Mouse (Mus musculus) forebrain, embryonic 16.5 days (tissue): ENCODE measurements around the gene Ncoa3. TPM values are rescaled to one million over a fixed set of nuclear protein-coding genes. Genes with fewer than 3 reads are reported as not detected.

Experiments
- ATAC-seq: fragments of 200-750 bp; cut with Nextera tagmentation; 2 replicates; pipeline ENCODE4 v1.8.0; 2017; ENCODE audit warnings: mild to moderate bottlenecking, moderate library complexity
- H3K27ac ChIP-seq: fragments of 300-500 bp; sonication (generic); 2 replicates; pipeline ENCODE4 v1.5.1; 2014; ENCODE audit warnings: low read length, control low read depth
- H3K27me3 ChIP-seq: fragments of 300-500 bp; sonication (generic); replicated peaks from 2 replicates; pipeline ENCODE4 v1.6.1; 2014; ENCODE audit warnings: low read length; ENCODE audit not compliant: control insufficient read depth, insufficient read depth
- H3K36me3 ChIP-seq: fragments of 300-500 bp; sonication (generic); 2 replicates; pipeline ENCODE4 v1.6.1; 2014; ENCODE audit not compliant: control insufficient read depth, insufficient read depth
- H3K4me1 ChIP-seq: fragments of 300-500 bp; sonication (generic); replicated peaks from 2 replicates; pipeline ENCODE4 v1.6.1; 2014; ENCODE audit warnings: low read length; ENCODE audit not compliant: control insufficient read depth, insufficient read depth
- H3K4me2 ChIP-seq: fragments of 300-500 bp; sonication (generic); 2 replicates; pipeline ENCODE4 v1.6.1; 2014; ENCODE audit warnings: mild to moderate bottlenecking, low read length, control low read depth
- H3K4me3 ChIP-seq: fragments of 300-500 bp; sonication (generic); replicated peaks from 2 replicates; pipeline ENCODE4 v1.5.1; 2014; ENCODE audit warnings: mild to moderate bottlenecking, low read length, control low read depth
- H3K9ac ChIP-seq: fragments of 300-500 bp; sonication (generic); replicated peaks from 2 replicates; pipeline ENCODE4 v1.6.1; 2014; ENCODE audit warnings: low read depth, low read length, control low read depth
- H3K9me3 ChIP-seq: fragments of 300-500 bp; sonication (generic); 2 replicates; pipeline ENCODE4 v1.6.1; 2016; ENCODE audit warnings: low read length; ENCODE audit not compliant: control insufficient read depth
- WGBS: fragments of 180-500 bp; shearing (Covaris S2); extraction: QIAGEN DNeasy Blood & Tissue Kit; methylation state at CpG from one replicate; pipeline ENCODE4 v1.1.7; 2014; 5-methylcytosine and 5-hydroxymethylcytosine counted together
- polyA plus RNA-seq: library from polyadenylated mRNA; unstranded; fragments of >200 nt; fragmentation: Nextera tagmentation; extraction: Ambion mirVana; gene quantifications from 2 replicates; pipeline ENCODE4 v1.2.1, GENCODE M21; 2015

Gene Ncoa3
- polyA plus RNA-seq, 1 experiment from 2014 or later, result 11.3 TPM

- ATAC-seq, result no peak
Measured at GRCm38 (mm10) chr2:166107911-166108310, 115.5 kb downstream of the Ncoa3 start.

GRCm38 (mm10) chr2:166108326-166108725 is 115.9 kb downstream of the Ncoa3 start:
- H3K9ac ChIP-seq, result no peak overlapping the region
- no peak overlapping the region for H3K4me2 ChIP-seq
- H3K36me3 ChIP-seq, result no peaks in the 10 kb centered on the region
- ATAC-seq, result no peak
- peaks cover 20% of the 10 kb centered on the region; the same call in 1 of the 2 replicates for H3K4me1 ChIP-seq
- H3K27ac ChIP-seq, result no peak overlapping the region
- no peaks in the 10 kb centered on the region for H3K9me3 ChIP-seq
- WGBS, result 23% methylated on average over 4 of the region's 4 CpGs
- H3K27me3 ChIP-seq, result no peaks in the 10 kb centered on the region
- H3K4me3 ChIP-seq, result no peak overlapping the region

More at GRCm38 (mm10) chr2:166107911-166108310, 115.5 kb downstream of the Ncoa3 start:
- H3K27ac ChIP-seq, result no peak overlapping the region
- no peak overlapping the region for H3K4me3 ChIP-seq
- no peak overlapping the region for H3K4me2 ChIP-seq
- peaks cover 20% of the 10 kb centered on the region; the same call in 1 of the 2 replicates for H3K4me1 ChIP-seq
- WGBS, result 29% methylated on average over 5 of the region's 5 CpGs
- no peaks in the 10 kb centered on the region for H3K36me3 ChIP-seq
- H3K9ac ChIP-seq, result no peak overlapping the region
- no peaks in the 10 kb centered on the region for H3K27me3 ChIP-seq
- no peaks in the 10 kb centered on the region for H3K9me3 ChIP-seq

GRCm38 (mm10) chr2:166110764-166111163 is 118.3 kb downstream of the Ncoa3 start:
- Histone ChIP-seq H3K9me3 (no peaks in the 10 kb centered on the region), H3K27ac (no peak overlapping the region), H3K4me1 (peaks cover 20% of the 10 kb centered on the region; the same call in 1 of the 2 replicates), H3K9ac (no peak overlapping the region), H3K27me3 (no peaks in the 10 kb centered on the region), H3K36me3 (no peaks in the 10 kb centered on the region), H3K4me3 (no peak overlapping the region), H3K4me2 (no peak overlapping the region)
- WGBS, result 86% methylated on average over 8 of the region's 8 CpGs
- no peak for ATAC-seq

GRCm38 (mm10) chr2:166111238-166111637 is 118.8 kb downstream of the Ncoa3 start:
- no peak overlapping the region for H3K4me3 ChIP-seq
- ATAC-seq, result no peak
- WGBS, result 84% methylated on average over 2 of the region's 2 CpGs
- H3K9me3 ChIP-seq, result no peaks in the 10 kb centered on the region
- no peaks in the 10 kb centered on the region for H3K27me3 ChIP-seq
- no peak overlapping the region for H3K9ac ChIP-seq
- H3K27ac ChIP-seq, result no peak overlapping the region
- peaks cover 20% of the 10 kb centered on the region; the same call in 1 of the 2 replicates for H3K4me1 ChIP-seq
- H3K36me3 ChIP-seq, result no peaks in the 10 kb centered on the region
- H3K4me2 ChIP-seq, result no peak overlapping the region

GRCm38 (mm10) chr2:166111831-166112250 is 119.4 kb downstream of the Ncoa3 start:
- H3K27ac ChIP-seq, result no peak overlapping the region
- no peaks in the 10 kb centered on the region for H3K27me3 ChIP-seq
- no peak overlapping the region for H3K4me2 ChIP-seq
- no peak overlapping the region for H3K4me3 ChIP-seq
- H3K9ac ChIP-seq, result no peak overlapping the region
- no peaks in the 10 kb centered on the region for H3K9me3 ChIP-seq
- H3K36me3 ChIP-seq, result no peaks in the 10 kb centered on the region; the same call in 1 of the 2 replicates
- WGBS, result 45% methylated on average over 10 of the region's 10 CpGs
- H3K4me1 ChIP-seq, result peaks cover 15% of the 10 kb centered on the region; the same call in 1 of the 2 replicates
- no peak for ATAC-seq

GRCm38 (mm10) chr2:166112986-166113385 is 120.5 kb downstream of the Ncoa3 start:
- no peak for ATAC-seq
- WGBS, result 95% methylated on average over 11 of the region's 11 CpGs
- no peak overlapping the region for H3K4me2 ChIP-seq
- H3K36me3 ChIP-seq, result no peaks in the 10 kb centered on the region; the same call in 1 of the 2 replicates
- peaks cover 7% of the 10 kb centered on the region; the same call in 1 of the 2 replicates for H3K4me1 ChIP-seq
- no peaks in the 10 kb centered on the region for H3K9me3 ChIP-seq
- no peak overlapping the region for H3K4me3 ChIP-seq
- H3K27ac ChIP-seq, result no peak overlapping the region
- H3K27me3 ChIP-seq, result no peaks in the 10 kb centered on the region
- H3K9ac ChIP-seq, result no peak overlapping the region

- Histone ChIP-seq H3K27me3 (no peaks in the 10 kb centered on the region), H3K27ac (no peak overlapping the region), H3K9me3 (no peaks in the 10 kb centered on the region), H3K36me3 (no peaks in the 10 kb centered on the region; the same call in 1 of the 2 replicates), H3K4me2 (no peak overlapping the region), H3K4me1 (no peaks in the 10 kb centered on the region), H3K9ac (no peak overlapping the region), H3K4me3 (no peak overlapping the region)
- WGBS, result 85% methylated on average over 15 of the region's 15 CpGs
- ATAC-seq, result no peak
Measured at GRCm38 (mm10) chr2:166115571-166116277, 123.3 kb downstream of the Ncoa3 start.

DNA sequence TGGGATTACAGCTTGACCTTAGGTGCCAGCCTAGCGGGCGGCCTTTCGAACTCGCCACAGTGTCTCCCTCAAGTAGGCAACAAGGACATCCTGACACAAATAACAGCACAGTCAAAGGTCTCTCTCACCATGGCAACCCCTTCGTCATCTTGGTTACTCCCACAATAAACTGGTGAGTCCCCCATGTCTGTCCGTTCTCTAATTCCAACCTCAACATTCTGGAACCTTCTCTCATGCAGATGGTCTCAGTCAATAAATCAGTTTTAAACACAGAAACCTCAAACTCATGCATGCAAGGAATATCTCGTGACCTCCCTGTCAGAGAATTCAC is 123.8 kb downstream of the Ncoa3 start:
- H3K4me1 ChIP-seq, result no peaks in the 10 kb centered on the region
- no peak overlapping the region for H3K27ac ChIP-seq
- no peaks in the 10 kb centered on the region for H3K27me3 ChIP-seq
- no peaks in the 10 kb centered on the region; the same call in 1 of the 2 replicates for H3K36me3 ChIP-seq
- H3K9me3 ChIP-seq, result no peaks in the 10 kb centered on the region
- ATAC-seq, result no peak
- no peak overlapping the region for H3K4me2 ChIP-seq
- no peak overlapping the region for H3K4me3 ChIP-seq
- no peak overlapping the region for H3K9ac ChIP-seq
- 86% methylated on average over 7 of the region's 7 CpGs for WGBS

GRCm38 (mm10) chr2:166116704-166117103 is 124.3 kb downstream of the Ncoa3 start:
- Histone ChIP-seq H3K9ac (no peak overlapping the region), H3K4me2 (no peak overlapping the region), H3K9me3 (no peaks in the 10 kb centered on the region), H3K27me3 (no peaks in the 10 kb centered on the region), H3K27ac (no peak overlapping the region), H3K36me3 (no peaks in the 10 kb centered on the region; the same call in 1 of the 2 replicates), H3K4me1 (no peaks in the 10 kb centered on the region), H3K4me3 (no peak overlapping the region)
- 96% methylated on average over 16 of the region's 16 CpGs for WGBS
- no peak for ATAC-seq
